26 mouse cellular contexts compared by ENCODE assay signal in genomic region chr11:109889595-109889994, GRCm38 (mm10).
"Had no signal": no experiment of that assay in that cellular context is flagged by ENCODE, and none has a peak within 500 bp of the region (broad histone marks: within the 10 kb centered on the region; RNA-seq: fewer than 3 reads in every experiment).

No protein-coding gene starts in this region.

- H3K4me3 ChIP-seq: heart, embryonic 13.5 days; heart, embryonic 15.5 days; hindbrain, embryonic 13.5 days; hindbrain, embryonic 15.5 days; kidney, embryonic 15.5 days; layer of hippocampus, adult 2 months; limb, embryonic 13.5 days; limb, embryonic 15.5 days; liver, embryonic 13.5 days; liver, embryonic 15.5 days had no signal

- H3K9ac ChIP-seq: heart, embryonic 13.5 days; heart, embryonic 15.5 days; hindbrain, embryonic 13.5 days; hindbrain, embryonic 15.5 days; kidney, embryonic 15.5 days; limb, embryonic 13.5 days; limb, embryonic 15.5 days; liver, embryonic 13.5 days; liver, embryonic 15.5 days had no signal

- H3K36me3 ChIP-seq: heart, embryonic 13.5 days; heart, embryonic 15.5 days; hindbrain, embryonic 13.5 days; hindbrain, embryonic 15.5 days; kidney, embryonic 15.5 days; limb, embryonic 13.5 days; limb, embryonic 15.5 days; liver, embryonic 13.5 days; liver, embryonic 15.5 days had no signal

- H3K27me3 ChIP-seq: heart, embryonic 13.5 days; heart, embryonic 15.5 days; hindbrain, embryonic 13.5 days; hindbrain, embryonic 15.5 days; kidney, embryonic 15.5 days; limb, embryonic 13.5 days; limb, embryonic 15.5 days; liver, embryonic 13.5 days; liver, embryonic 15.5 days had no signal

- ATAC-seq: hindbrain, postnatal 0 days; intestine, embryonic 16.5 days had no signal

- H3K4me2 ChIP-seq: heart, embryonic 11.5 days; heart, embryonic 13.5 days; heart, embryonic 15.5 days; hindbrain, embryonic 13.5 days; hindbrain, embryonic 15.5 days; kidney, embryonic 15.5 days; limb, embryonic 13.5 days; limb, embryonic 15.5 days; liver, embryonic 13.5 days; liver, embryonic 15.5 days had no signal

- H3K27ac ChIP-seq: heart, embryonic 13.5 days; heart, embryonic 15.5 days; hindbrain, embryonic 13.5 days; hindbrain, embryonic 15.5 days; hindbrain, postnatal 0 days; kidney, embryonic 15.5 days; kidney, postnatal 0 days; layer of hippocampus, adult 2 months; limb, embryonic 13.5 days; limb, embryonic 15.5 days; liver, embryonic 13.5 days; liver, embryonic 15.5 days had no signal

- H3K4me1 ChIP-seq: heart, embryonic 13.5 days; heart, embryonic 15.5 days; hindbrain, embryonic 13.5 days; hindbrain, embryonic 15.5 days; liver, embryonic 13.5 days; liver, embryonic 15.5 days had no signal

- H3K9me3 ChIP-seq: heart, embryonic 13.5 days; heart, embryonic 15.5 days; hindbrain, embryonic 13.5 days; hindbrain, embryonic 15.5 days; kidney, embryonic 15.5 days; limb, embryonic 13.5 days; limb, embryonic 15.5 days; liver, embryonic 13.5 days; liver, embryonic 15.5 days had no signal

- DNase-seq: gastrocnemius, postnatal 14 days; gastrocnemius, postnatal 36 days; heart, adult 18-20 months; heart, postnatal 14 days; heart, postnatal 36 days; kidney, adult 11 months; kidney, adult 2 months; kidney, adult 9 months; kidney, postnatal 14 days; kidney, postnatal 36 days; layer of hippocampus, postnatal 36 days; left cerebral cortex, postnatal 4 days; liver, embryonic 13.5 days had no signal
